In the genomic region with DNA sequence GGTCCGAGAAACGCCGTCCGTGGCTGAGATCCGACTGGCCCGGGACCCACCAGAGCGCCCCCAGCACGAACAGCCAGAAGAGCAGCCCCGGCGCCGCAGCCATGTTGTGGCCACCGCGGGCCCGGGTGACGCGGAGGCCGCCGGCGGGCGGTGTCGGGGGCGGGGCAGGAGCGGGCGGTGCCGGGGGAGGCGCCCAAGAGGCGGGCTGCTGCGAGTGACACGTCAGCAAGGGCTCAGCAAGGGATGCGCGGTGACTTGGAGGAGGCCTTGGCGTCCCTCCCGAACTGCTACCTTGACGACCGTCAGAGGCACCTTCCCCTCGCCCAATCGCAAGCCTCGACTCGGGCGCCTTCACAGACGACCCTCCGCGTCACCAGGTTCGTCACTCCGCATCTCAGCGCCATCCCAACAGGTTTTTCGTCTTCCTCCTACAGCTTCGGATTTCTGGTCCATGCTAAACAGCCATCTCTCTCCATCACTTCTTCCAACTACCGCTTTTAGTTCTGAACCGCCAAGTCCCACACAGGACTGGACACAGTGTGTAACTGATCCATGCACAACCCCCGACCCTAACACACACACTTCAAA, we compare ENCODE assay signal across 8 mouse cellular contexts. TPM values are rescaled to one million over a fixed set of nuclear protein-coding genes. Genes with fewer than 3 reads are reported as not detected.
DNase-seq lines count a peak whose midpoint lies in the region; ATAC-seq lines count a peak whose summit lies in the region.

A gene (minus strand): TSS at position 127 of the 588 bp plus-strand sequence.

- WGBS in heart, embryonic 14.5 days = 1% methylated on average over 50 of the region's 51 CpGs
- under 1% methylated on average over 51 of the region's 51 CpGs for WGBS in liver, embryonic 13.5 days (ENCODE audit: insufficient replicate concordance)
- WGBS in stomach, embryonic 16.5 days = under 1% methylated on average over 47 of the region's 51 CpGs

- H3K27me3 ChIP-seq in heart, embryonic 14.5 days (ENCODE audit: control insufficient read depth, insufficient read depth, low read length) = no peaks in the 10 kb centered on the region
- H3K27me3 ChIP-seq in liver, embryonic 13.5 days = peaks cover 27% of the 10 kb centered on the region
- no peaks in the 10 kb centered on the region for H3K27me3 ChIP-seq in stomach, embryonic 16.5 days (ENCODE audit: control insufficient read depth, insufficient read depth, low read length)

- H3K4me2 ChIP-seq in heart, embryonic 14.5 days (ENCODE audit: low read length) = peak within 1 kb of the TSS; percentile 95
- peak within 1 kb of the TSS; percentile 80 for H3K4me2 ChIP-seq in liver, embryonic 13.5 days
- peak within 1 kb of the TSS; percentile 91 for H3K4me2 ChIP-seq in stomach, embryonic 16.5 days (ENCODE audit: low read depth, low read length)

- no peak within 1 kb of the TSS for H3K27ac ChIP-seq in brown adipose tissue, adult 24 weeks (replicated peaks; ENCODE audit: low read depth, low read length)
- peak within 1 kb of the TSS; percentile 42 to 61 for H3K27ac ChIP-seq in heart, embryonic 14.5 days (replicated peaks in 1 of 2; ENCODE audit: control insufficient read depth in 1 of 2, insufficient read depth in 1 of 2, low read depth in 2 of 2, low read length in 2 of 2)
- H3K27ac ChIP-seq in liver, embryonic 13.5 days = no peak within 1 kb of the TSS
- peak within 1 kb of the TSS; percentile 71 for H3K27ac ChIP-seq in stomach, embryonic 16.5 days (ENCODE audit: low read length)

- peaks cover 15% of the 10 kb centered on the region for H3K36me3 ChIP-seq in heart, embryonic 14.5 days (ENCODE audit: control insufficient read depth, insufficient read depth, low read length)
- H3K36me3 ChIP-seq in liver, embryonic 13.5 days = peaks cover 6% of the 10 kb centered on the region
- no peaks in the 10 kb centered on the region for H3K36me3 ChIP-seq in stomach, embryonic 16.5 days (ENCODE audit: control insufficient read depth, insufficient read depth, low read length)

- peak; percentile 97 for ATAC-seq in heart, embryonic 14.5 days (ENCODE audit: insufficient number of reproducible peaks, insufficient read depth, low FRiP score, low read depth)
- ATAC-seq in liver, embryonic 13.5 days (ENCODE audit: low read depth) = peak; percentile 99
- ATAC-seq in stomach, embryonic 16.5 days (ENCODE audit: insufficient read depth, low FRiP score) = peak; percentile 98

- H3K9me3 ChIP-seq in heart, embryonic 14.5 days (ENCODE audit: control insufficient read depth, low read length) = peaks cover under 1% of the 10 kb centered on the region; the same call in 1 of the 2 replicates
- no peaks in the 10 kb centered on the region for H3K9me3 ChIP-seq in liver, embryonic 13.5 days (replicated peaks)
- no peaks in the 10 kb centered on the region for H3K9me3 ChIP-seq in stomach, embryonic 16.5 days (replicated peaks; ENCODE audit: control insufficient read depth, low read length)

- no peaks in the 10 kb centered on the region for H3K4me1 ChIP-seq in brown adipose tissue, adult 24 weeks (ENCODE audit: control insufficient read depth, insufficient read depth, insufficient read length, low read length)
- peaks cover 6 to 7% of the 10 kb centered on the region in 2 experiments; a peak in 3 of 4 replicates for H3K4me1 ChIP-seq in heart, embryonic 14.5 days (ENCODE audit: control insufficient read depth in 2 of 2, insufficient read depth in 2 of 2, low read length in 2 of 2)
- peaks cover 25% of the 10 kb centered on the region for H3K4me1 ChIP-seq in liver, embryonic 13.5 days (replicated peaks)
- peaks cover 11% of the 10 kb centered on the region for H3K4me1 ChIP-seq in stomach, embryonic 16.5 days (ENCODE audit: control insufficient read depth, insufficient read depth, low read length)

- peak within 1 kb of the TSS; percentile 88 for H3K9ac ChIP-seq in heart, embryonic 14.5 days (ENCODE audit: low read length)
- peak within 1 kb of the TSS; percentile 83 for H3K9ac ChIP-seq in liver, embryonic 13.5 days
- peak within 1 kb of the TSS; percentile 91 for H3K9ac ChIP-seq in stomach, embryonic 16.5 days (ENCODE audit: low read length)

- H3K4me3 ChIP-seq in brown adipose tissue, adult 24 weeks (ENCODE audit: insufficient read depth, low read depth, low read length) = peak within 1 kb of the TSS; percentile 85
- peak within 1 kb of the TSS; percentile 88 to 95 for H3K4me3 ChIP-seq in heart, embryonic 14.5 days (ENCODE audit: control insufficient read depth in 1 of 2, insufficient read depth in 1 of 2, low read depth in 1 of 2, low read length in 2 of 2)
- H3K4me3 ChIP-seq in liver, embryonic 13.5 days (replicated peaks) = peak within 1 kb of the TSS; percentile 73
- peak within 1 kb of the TSS; percentile 67 for H3K4me3 ChIP-seq in stomach, embryonic 16.5 days (replicated peaks; ENCODE audit: low read length)

- DNase-seq in CD4-positive, CD25-positive, alpha-beta regulatory T cell, adult 2 months (ENCODE audit: low read depth, low spot score) = peak; percentile 98
- DNase-seq in fibroblast of lung, adult 2 months (ENCODE audit: low read depth) = peak; percentile 85
- peak; percentile 96 for DNase-seq in kidney, postnatal 14 days
- DNase-seq in liver, embryonic 13.5 days = peak; percentile 88
- DNase-seq in neural tube, embryonic 10.5 days (ENCODE audit: extremely low spot score, low spot score) = peak; percentile 92

RNA-seq across cellular contexts. Expression of the gene that starts here (rescaled TPM):
- polyA plus RNA-seq in brown adipose tissue, adult 24 weeks (2012; ENCODE audit: insufficient read depth, insufficient read length, missing spikeins) = 58.5 and 69.1 TPM in 2 replicates
- 71.9 and 76.2 TPM in 2 replicates for polyA plus RNA-seq in heart, embryonic 14.5 days (2014; fragmentation: Nextera tagmentation; extraction: Ambion mirVana)
- polyA plus RNA-seq in liver, embryonic 13.5 days (2015; fragmentation: Nextera tagmentation; extraction: Ambion mirVana) = 29.8 and 37.0 TPM in 2 replicates
- 101 and 105 TPM in 2 replicates for polyA plus RNA-seq in stomach, embryonic 16.5 days (2015; fragmentation: Nextera tagmentation; extraction: Ambion mirVana)

Comparison
In these comparisons a context has a peak if more than half of its experiments do, and no peak if none do; other contexts are left out.
1. H3K27ac ChIP-seq: peak in heart, embryonic 14.5 days (2 of 2) and stomach, embryonic 16.5 days (single experiment); none in brown adipose tissue, adult 24 weeks (single experiment) and liver, embryonic 13.5 days (single experiment).
2. Peak in every context shown above with its lines, with median percentiles within 50 percentile points of each other: DNase-seq, H3K4me3 ChIP-seq, ATAC-seq, H3K4me2 ChIP-seq and H3K9ac ChIP-seq.